Mouse (Mus musculus) liver, postnatal 0 days (tissue): Measurements from ENCODE around the gene Tmem168.

Experiments
- CTCF ChIP-seq: sonication (generic); IDR thresholded peaks from 2 replicates; pipeline ENCODE4 v1.5.1; 2016; ENCODE audit warnings: antibody characterized with exemption, low read depth
- EP300 ChIP-seq: IDR thresholded peaks from 2 replicates; pipeline ENCODE4 v1.6.1; 2016; ENCODE audit warnings: antibody characterized with exemption, low read depth, mild to moderate bottlenecking

DNA sequence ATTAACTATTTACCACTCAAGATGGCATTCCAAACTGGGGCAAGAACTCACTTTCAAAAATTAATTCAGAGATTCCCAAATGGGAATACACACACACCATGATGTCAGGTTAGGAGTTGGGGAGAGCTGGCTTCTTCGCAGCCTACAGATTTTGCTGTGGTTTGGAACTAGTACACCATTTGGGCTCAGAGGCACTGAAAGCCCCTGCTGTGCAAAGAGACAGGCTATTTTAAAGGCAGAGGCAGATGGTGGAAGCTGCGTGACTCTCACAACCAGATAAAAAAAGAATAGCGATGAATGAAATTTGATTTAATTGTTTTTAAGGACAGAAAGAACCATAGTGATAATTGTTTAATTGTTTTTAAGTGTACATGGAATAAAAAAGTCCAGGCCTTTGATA lies 66.1 kb downstream of the Tmem168 start:
- TF ChIP-seq CTCF = no peak
- TF ChIP-seq EP300 = no peak
